Mouse (Mus musculus): ENCODE data around the gene Tns1.

DNA sequence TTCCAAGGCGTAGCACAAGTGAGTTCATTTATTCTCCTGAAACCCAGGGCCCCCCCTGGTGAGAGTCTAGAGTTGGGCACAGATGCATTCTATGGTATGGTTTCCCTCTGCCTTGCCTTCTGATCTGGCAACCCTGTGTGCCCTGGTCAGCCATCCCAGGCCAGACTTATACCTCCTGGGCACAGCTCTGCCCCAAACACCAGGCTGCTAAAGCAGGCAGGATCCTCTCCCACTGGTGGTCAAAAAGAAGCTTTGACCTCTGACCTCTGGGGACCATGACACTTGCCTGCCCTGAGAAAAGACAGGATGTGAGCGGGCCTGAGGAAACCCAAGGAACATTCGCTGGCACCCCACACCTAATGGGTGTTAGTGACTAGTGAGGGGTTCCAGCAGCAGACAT is 114.8 kb downstream of the Tns1 start:
- TF ChIP-seq CTCF (IDR thresholded peaks at IDR 0.05) (0 out of 2 replicates have a peak, but pooled peaks have one; percentile 7), POLR2A (IDR thresholded peaks at IDR 0.05; ENCODE audit: insufficient read depth, low read depth, low read length) (no peak), EP300 (IDR thresholded peaks at IDR 0.05; ENCODE audit: insufficient read depth, low read depth, low read length) (no peak)

Measured in heart, adult 2 months (tissue).